Mouse (Mus musculus): Measurements from ENCODE around the gene Olfr266.

The Olfr266 gene

GRCm38 (mm10) chr3:106826187-106826586, at the start of gene Olfr266:
Gene Olfr266 (minus strand): TSS chr3:106826287.
- DNase-seq (ENCODE audit: low spot score), result no peak

GRCm38 (mm10) chr3:106875626-106876025, 49.5 kb upstream of the Olfr266 start:
- DNase-seq (ENCODE audit: low spot score), result no peak

- DNase-seq (ENCODE audit: low spot score), result no peak
Measured at GRCm38 (mm10) chr3:106872893-106873292, 46.8 kb upstream of the Olfr266 start.

GRCm38 (mm10) chr3:106832107-106832506, 6.0 kb upstream of the Olfr266 start:
- DNase-seq (ENCODE audit: low spot score), result peak; percentile 90

- no peak for DNase-seq (ENCODE audit: low spot score)
Measured at GRCm38 (mm10) chr3:106817676-106818075, 8.4 kb downstream of the Olfr266 start.

GRCm38 (mm10) chr3:106808972-106809695, 17.0 kb downstream of the Olfr266 start:
- DNase-seq (ENCODE audit: low spot score), result no peak

GRCm38 (mm10) chr3:106798079-106798478, 28.0 kb downstream of the Olfr266 start:
- no peak for DNase-seq (ENCODE audit: low spot score)

GRCm38 (mm10) chr3:106789930-106790329, 36.2 kb downstream of the Olfr266 start, which contains the start of gene Cd53:
Gene Cd53 (minus strand): TSS chr3:106790149.
- peak; percentile 79 for DNase-seq (ENCODE audit: low spot score)

GRCm38 (mm10) chr3:106788440-106788887, 37.6 kb downstream of the Olfr266 start:
- peak; percentile 85 for DNase-seq (ENCODE audit: low spot score)

- peak; percentile 78 for DNase-seq (ENCODE audit: low spot score)
Measured at GRCm38 (mm10) chr3:106787972-106788371, 38.1 kb downstream of the Olfr266 start.

- DNase-seq (ENCODE audit: low spot score), result peak; percentile 77
Measured at GRCm38 (mm10) chr3:106785130-106785529, 41.0 kb downstream of the Olfr266 start.

GRCm38 (mm10) chr3:106771834-106772233, 54.3 kb downstream of the Olfr266 start:
- no peak for DNase-seq (ENCODE audit: low spot score)

Data from T-cell, adult 2 months (primary cell).